Mouse (Mus musculus) hindbrain, embryonic 12.5 days (tissue): ENCODE measurements around the gene Cnksr2. TPM values are rescaled to one million over a fixed set of nuclear protein-coding genes. Genes with fewer than 3 reads are reported as not detected.

ENCODE experiments used
- ATAC-seq: fragments of 200-750 bp; cut with Nextera tagmentation; 2 replicates; pipeline ENCODE4 v1.8.0; 2017; ENCODE audit warnings: moderate TSS enrichment; ENCODE audit not compliant: low FRiP score
- H3K27ac ChIP-seq: fragments of 300-500 bp; sonication (generic); 2 replicates; pipeline ENCODE4 v1.5.1; 2016; ENCODE audit warnings: mild to moderate bottlenecking
- H3K27me3 ChIP-seq: fragments of 300-500 bp; sonication (generic); 2 replicates; pipeline ENCODE4 v1.6.1; 2016; ENCODE audit warnings: mild to moderate bottlenecking
- H3K36me3 ChIP-seq: fragments of 300-500 bp; sonication (generic); 2 replicates; pipeline ENCODE4 v1.6.1; 2016; ENCODE audit warnings: mild to moderate bottlenecking
- H3K4me1 ChIP-seq: fragments of 300-500 bp; sonication (generic); 2 replicates; pipeline ENCODE4 v1.6.1; 2016
- H3K4me2 ChIP-seq: fragments of 300-500 bp; sonication (generic); replicated peaks from 2 replicates; pipeline ENCODE4 v1.6.1; 2016; ENCODE audit warnings: mild to moderate bottlenecking
- H3K4me3 ChIP-seq: fragments of 300-500 bp; sonication (generic); 2 replicates; pipeline ENCODE4 v1.5.1; 2016; ENCODE audit warnings: mild to moderate bottlenecking
- H3K9ac ChIP-seq: fragments of 300-500 bp; sonication (generic); 2 replicates; pipeline ENCODE4 v1.6.1; 2016; ENCODE audit warnings: mild to moderate bottlenecking, moderate library complexity
- H3K9me3 ChIP-seq: fragments of 300-500 bp; sonication (generic); replicated peaks from 2 replicates; pipeline ENCODE4 v1.6.1; 2016; ENCODE audit warnings: mild to moderate bottlenecking
- WGBS: fragments of 180-500 bp; shearing (Covaris S2); methylation state at CpG from one replicate; pipeline ENCODE4 v1.1.7; 2016; 5-methylcytosine and 5-hydroxymethylcytosine counted together
- polyA plus RNA-seq: library from polyadenylated mRNA; unstranded; fragments of >200 nt; fragmentation: Nextera tagmentation; extraction: Ambion mirVana; gene quantifications from 2 replicates; pipeline ENCODE4 v1.2.1, GENCODE M21; 2016

Cnksr2 gene
- polyA plus RNA-seq, 1 experiment from 2014 or later = 7.8 TPM

DNA sequence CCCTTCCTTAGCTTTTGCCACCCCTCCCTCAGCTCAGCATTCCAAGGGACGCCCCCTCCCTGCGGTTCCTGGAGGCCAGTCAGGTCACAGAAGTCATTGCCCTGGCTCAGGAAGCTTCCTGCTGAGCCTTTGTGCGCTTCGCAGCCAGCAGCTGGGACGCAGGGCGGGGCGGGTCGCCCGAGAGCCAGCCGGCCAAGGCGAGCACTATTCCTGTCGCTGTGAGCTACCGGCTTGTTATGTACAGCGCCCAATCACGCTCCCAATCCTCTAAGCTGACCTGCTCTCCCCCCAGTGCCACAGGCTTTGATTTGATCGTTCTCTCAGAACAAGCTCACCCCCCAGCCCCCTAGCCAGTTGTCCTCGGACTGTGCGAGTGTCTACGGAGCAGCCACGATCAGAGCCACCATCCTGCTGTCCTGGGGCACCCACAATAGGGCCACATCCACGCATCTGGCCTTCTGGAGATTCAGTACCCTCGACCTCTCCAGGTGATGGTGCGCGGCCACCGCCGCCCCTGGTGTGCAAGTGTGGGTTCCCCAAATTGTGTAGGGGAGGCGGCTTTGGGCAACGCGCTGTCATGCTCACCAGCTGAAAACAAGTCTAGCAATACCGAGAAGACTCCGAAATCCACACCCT lies 225.4 kb downstream of the Cnksr2 start:
- Histone ChIP-seq H3K27ac (no peak overlapping the region), H3K4me1 (peaks cover 3% of the 10 kb centered on the region; the same call in 1 of the 2 replicates), H3K4me3 (peak overlapping the region; percentile 17), H3K9me3 (no peaks in the 10 kb centered on the region), H3K27me3 (peaks cover 22% of the 10 kb centered on the region; the same call in 1 of the 2 replicates), H3K4me2 (peak overlapping the region; percentile 54), H3K9ac (0 out of 2 replicates have a peak overlapping the region, but pooled peaks have one; percentile 35), H3K36me3 (no peaks in the 10 kb centered on the region)
- ATAC-seq = peak; percentile 78
- 17% methylated on average over 31 of the region's 31 CpGs for WGBS

DNA sequence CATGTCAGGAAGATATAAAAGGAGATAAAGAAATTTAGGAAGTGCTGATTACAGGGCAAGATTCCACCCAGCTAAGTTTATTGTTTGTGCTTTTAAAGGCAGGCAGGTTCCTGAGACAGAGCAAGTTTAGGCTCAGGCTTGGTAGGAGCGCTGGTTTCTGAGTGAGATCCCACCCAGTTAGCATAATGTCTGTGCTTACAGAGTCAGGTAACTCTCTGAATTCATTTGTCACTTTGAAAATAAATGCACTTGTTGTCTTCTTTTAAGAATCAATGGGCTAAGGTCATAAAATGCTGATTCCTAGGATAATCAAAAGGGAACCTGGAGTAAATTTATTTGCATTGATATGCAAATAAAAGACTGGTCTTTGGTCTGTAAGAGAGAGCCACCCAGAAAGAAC lies 233.4 kb downstream of the Cnksr2 start:
- Histone ChIP-seq H3K9me3 (no peaks in the 10 kb centered on the region), H3K36me3 (no peaks in the 10 kb centered on the region), H3K4me2 (no peak overlapping the region), H3K4me1 (no peaks in the 10 kb centered on the region), H3K27me3 (no peaks in the 10 kb centered on the region), H3K9ac (no peak overlapping the region), H3K27ac (no peak overlapping the region), H3K4me3 (no peak overlapping the region)
- no peak for ATAC-seq
- 78% methylated on average over 1 of the region's 1 CpGs for WGBS

DNA sequence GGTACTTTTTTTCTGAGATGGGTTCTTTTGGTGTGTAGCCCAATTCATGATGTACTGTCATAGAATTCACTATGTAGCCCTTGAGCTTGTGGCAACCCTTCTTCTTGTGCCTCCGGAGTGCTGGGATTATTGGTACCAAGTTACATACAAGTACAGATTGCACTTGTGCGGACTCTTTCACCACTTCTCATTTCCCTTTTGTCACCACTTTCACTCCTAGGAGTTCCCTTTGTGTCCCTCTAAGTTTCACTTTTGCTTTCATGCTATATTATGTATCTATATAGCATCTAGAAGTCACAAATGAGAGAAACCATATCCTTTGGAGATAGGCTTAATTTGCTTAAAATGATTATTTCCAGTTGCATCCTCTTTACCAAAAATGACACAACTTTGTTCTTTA lies 241.4 kb downstream of the Cnksr2 start:
- H3K9me3 ChIP-seq = no peaks in the 10 kb centered on the region
- H3K4me2 ChIP-seq = no peak overlapping the region
- no peaks in the 10 kb centered on the region for H3K36me3 ChIP-seq
- no peak overlapping the region for H3K9ac ChIP-seq
- H3K4me1 ChIP-seq = no peaks in the 10 kb centered on the region
- H3K27ac ChIP-seq = no peak overlapping the region
- 88% methylated on average over 2 of the region's 2 CpGs for WGBS
- H3K27me3 ChIP-seq = no peaks in the 10 kb centered on the region
- no peak overlapping the region for H3K4me3 ChIP-seq
- ATAC-seq = no peak

Other genes starting within 250 kb of the Cnksr2 start
- gene Klhl34, start 224.9 kb downstream of the Cnksr2 start, polyA plus RNA-seq = 2.2 and 2.3 TPM in 2 replicates